Mouse (Mus musculus): ENCODE results near the gene Usp8.

- TF ChIP-seq TAL1 (conservative IDR thresholded peaks at IDR 0.05; ENCODE audit: low read depth, low read length) (no peak), CTCF (IDR thresholded peaks at IDR 0.05; ENCODE audit: low read depth, low read length) (no peak), POLR2AphosphoS5 (IDR thresholded peaks at IDR 0.05; ENCODE audit: insufficient replicate concordance, low read depth, low read length) (no peak), GATA1 (IDR thresholded peaks at IDR 0.05; ENCODE audit: borderline replicate concordance, low read length) (no peak)
Measured at GRCm38 (mm10) chr2:126780286-126780685, 73.2 kb downstream of the Usp8 start.
